In the genomic region with DNA sequence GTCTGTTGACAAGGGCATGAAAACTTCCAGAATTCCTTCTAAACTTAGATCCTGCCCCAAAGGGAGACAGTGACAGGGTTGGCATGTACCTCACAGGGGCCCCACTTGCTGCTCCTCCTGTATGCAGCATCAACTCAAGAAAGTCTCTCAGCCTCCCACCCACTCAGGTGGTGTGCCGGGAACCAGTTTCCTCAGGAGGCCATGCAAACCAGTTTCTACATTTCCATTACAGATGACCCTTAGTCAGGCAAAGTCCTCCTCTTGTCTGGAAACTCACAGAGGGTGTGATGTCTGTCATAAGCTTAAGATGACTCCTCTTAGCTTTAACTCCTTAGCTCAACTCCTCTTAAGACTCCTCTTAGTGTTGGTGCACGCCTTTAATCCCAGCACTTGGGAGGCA, we compare ENCODE assay signal across 31 mouse cellular contexts. TPM values are rescaled to one million over a fixed set of nuclear protein-coding genes. Genes with fewer than 3 reads are reported as not detected.
"Had no signal": no experiment of that assay in that cellular context is flagged by ENCODE, and none has a peak within 500 bp of the region (broad histone marks: within the 10 kb centered on the region; RNA-seq: fewer than 3 reads in every experiment).

No protein-coding gene starts in this region.

- DNase-seq: gastrocnemius, adult 2 months; gastrocnemius, postnatal 10 days; gastrocnemius, postnatal 25 days; heart, adult 18-20 months; heart, postnatal 10 days; heart, postnatal 4 days; kidney, adult 11 months; kidney, adult 2 months; kidney, adult 9 months; kidney, postnatal 14 days; kidney, postnatal 36 days; layer of hippocampus, adult 9-11 months; layer of hippocampus, postnatal 36 days; left cerebral cortex, postnatal 4 days had no signal

- H3K4me1 ChIP-seq: hindbrain, embryonic 10.5 days; hindbrain, embryonic 13.5 days; hindbrain, embryonic 15.5 days; kidney, embryonic 15.5 days; limb, embryonic 13.5 days; limb, embryonic 15.5 days; liver, embryonic 12.5 days had no signal

- H3K4me3 ChIP-seq: gastrocnemius, adult 2 months; heart, embryonic 10.5 days; heart, embryonic 12.5 days; hindbrain, embryonic 10.5 days; hindbrain, embryonic 13.5 days; hindbrain, embryonic 15.5 days; kidney, embryonic 15.5 days; limb, embryonic 13.5 days; limb, embryonic 15.5 days; liver, embryonic 12.5 days had no signal

- H3K27me3 ChIP-seq: hindbrain, embryonic 13.5 days; hindbrain, embryonic 15.5 days had no signal

- H3K27ac ChIP-seq: gastrocnemius, adult 2 months; heart, embryonic 10.5 days; hindbrain, embryonic 10.5 days; hindbrain, embryonic 13.5 days; hindbrain, embryonic 15.5 days; hindbrain, postnatal 0 days; kidney, embryonic 15.5 days; kidney, postnatal 0 days; limb, embryonic 13.5 days; limb, embryonic 15.5 days; liver, embryonic 12.5 days; liver, embryonic 14.5 days had no signal

- H3K9ac ChIP-seq: heart, embryonic 12.5 days; hindbrain, embryonic 13.5 days; hindbrain, embryonic 15.5 days; kidney, embryonic 15.5 days; limb, embryonic 13.5 days; limb, embryonic 15.5 days; liver, embryonic 12.5 days; liver, embryonic 14.5 days had no signal

- H3K4me2 ChIP-seq: heart, embryonic 12.5 days; hindbrain, embryonic 13.5 days; hindbrain, embryonic 15.5 days; kidney, embryonic 15.5 days; limb, embryonic 13.5 days; limb, embryonic 15.5 days; liver, embryonic 12.5 days had no signal

- H3K9me3 ChIP-seq: heart, embryonic 10.5 days; heart, embryonic 12.5 days; hindbrain, embryonic 10.5 days; hindbrain, embryonic 13.5 days; hindbrain, embryonic 15.5 days; kidney, embryonic 15.5 days; limb, embryonic 13.5 days; limb, embryonic 15.5 days; liver, embryonic 12.5 days had no signal

- ATAC-seq: hindbrain, postnatal 0 days; intestine, embryonic 16.5 days; liver, embryonic 12.5 days had no signal

- H3K36me3 ChIP-seq: heart, embryonic 10.5 days; heart, embryonic 12.5 days; hindbrain, embryonic 10.5 days; hindbrain, embryonic 13.5 days; hindbrain, embryonic 15.5 days; kidney, embryonic 15.5 days; limb, embryonic 13.5 days; limb, embryonic 15.5 days; liver, embryonic 12.5 days had no signal

RNA-seq across cellular contexts. Expression of gene Pou3f3, which starts 29.3 kb away (rescaled TPM):
- polyA plus RNA-seq: heart, embryonic 14.5 days; heart, embryonic 16.5 days; large intestine, adult 2 months; liver, adult 2 months had no signal
